Mouse (Mus musculus) skeletal muscle tissue, adult 2 months (tissue): ENCODE results near the gene Asprv1.

Source experiments
- DNase-seq: peaks from one replicate; pipeline ENCODE4 v3.0.0-alpha.2; 2012; ENCODE audit warnings: low read depth, low spot score

Asprv1 gene

GRCm38 (mm10) chr6:86627946-86628345, at the start of gene Asprv1:
Gene Asprv1 (plus strand): TSS chr6:86628164.
- no peak for DNase-seq

DNA sequence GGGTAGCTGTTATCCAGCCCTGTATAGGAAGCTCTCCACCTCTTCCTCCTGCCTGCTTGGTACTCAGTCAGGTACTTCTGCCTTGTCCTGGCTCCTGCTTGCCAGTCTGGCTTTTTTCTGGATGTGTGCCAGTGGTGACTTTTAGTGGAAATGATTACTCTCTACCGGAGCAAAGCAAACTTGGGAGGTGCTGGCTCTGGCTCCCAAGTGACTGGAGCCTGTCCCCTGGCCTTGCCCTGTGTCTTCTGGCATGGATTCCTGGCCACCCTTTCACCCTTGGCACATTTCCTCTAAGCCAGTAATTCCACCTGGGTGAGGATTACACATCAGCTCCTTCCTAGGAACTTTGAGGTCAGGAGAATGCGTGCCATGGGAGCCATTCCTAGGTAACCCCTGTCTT, 49.6 kb upstream of the Asprv1 start:
- DNase-seq = peak; percentile 57

GRCm38 (mm10) chr6:86579066-86579784, 48.7 kb upstream of the Asprv1 start:
- no peak for DNase-seq

GRCm38 (mm10) chr6:86579926-86580325, 48.0 kb upstream of the Asprv1 start:
- no peak for DNase-seq

DNA sequence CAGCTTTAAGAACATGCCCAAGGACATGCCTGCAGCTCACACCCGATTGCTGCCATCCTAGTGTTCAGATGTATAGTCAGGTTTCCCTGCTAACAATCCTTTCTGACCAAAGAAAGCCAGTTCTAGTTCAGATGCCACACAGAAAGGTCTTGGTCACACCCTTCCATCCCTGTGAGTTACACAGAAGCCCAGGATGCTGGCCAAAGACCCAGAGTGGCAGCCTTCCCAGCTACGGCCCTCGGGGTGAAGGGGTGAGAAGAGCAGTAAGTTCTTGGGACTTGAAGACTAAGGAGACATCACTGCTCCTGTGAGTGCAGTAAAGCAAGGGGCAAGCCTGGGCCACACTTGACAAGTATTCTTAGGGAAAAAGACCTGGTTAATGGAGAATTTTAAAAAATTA, 44.8 kb upstream of the Asprv1 start:
- no peak for DNase-seq

DNA sequence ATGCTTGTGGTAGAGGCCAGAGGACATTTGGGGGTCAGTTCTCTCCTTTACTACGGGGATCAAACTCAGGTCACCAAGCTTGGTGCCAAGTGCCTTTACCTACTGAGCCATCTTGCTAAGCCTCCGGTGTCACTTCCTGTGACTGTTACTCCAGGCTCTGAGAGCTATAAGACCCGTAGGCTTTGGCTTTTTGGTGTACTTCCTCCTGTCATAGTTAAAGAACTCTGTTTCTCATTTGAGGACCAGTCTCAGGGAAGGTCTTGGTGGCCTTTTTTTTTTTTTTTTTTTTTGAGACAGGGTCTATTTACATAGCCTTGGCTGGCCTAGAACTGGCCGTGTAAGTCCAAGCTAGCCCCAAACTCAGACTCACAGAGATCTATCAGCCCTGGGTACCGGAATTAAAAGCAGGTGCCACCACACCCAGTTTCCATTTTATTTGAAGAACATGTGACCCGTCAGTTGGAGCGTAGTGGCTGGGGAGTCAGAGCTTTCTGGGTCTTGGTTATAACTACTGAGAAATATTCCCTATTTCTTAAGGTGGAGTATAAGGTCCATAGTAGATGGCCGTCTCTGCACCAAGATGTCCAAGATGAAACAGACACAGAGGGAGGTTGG, 44.3 kb upstream of the Asprv1 start:
- no peak for DNase-seq

DNA sequence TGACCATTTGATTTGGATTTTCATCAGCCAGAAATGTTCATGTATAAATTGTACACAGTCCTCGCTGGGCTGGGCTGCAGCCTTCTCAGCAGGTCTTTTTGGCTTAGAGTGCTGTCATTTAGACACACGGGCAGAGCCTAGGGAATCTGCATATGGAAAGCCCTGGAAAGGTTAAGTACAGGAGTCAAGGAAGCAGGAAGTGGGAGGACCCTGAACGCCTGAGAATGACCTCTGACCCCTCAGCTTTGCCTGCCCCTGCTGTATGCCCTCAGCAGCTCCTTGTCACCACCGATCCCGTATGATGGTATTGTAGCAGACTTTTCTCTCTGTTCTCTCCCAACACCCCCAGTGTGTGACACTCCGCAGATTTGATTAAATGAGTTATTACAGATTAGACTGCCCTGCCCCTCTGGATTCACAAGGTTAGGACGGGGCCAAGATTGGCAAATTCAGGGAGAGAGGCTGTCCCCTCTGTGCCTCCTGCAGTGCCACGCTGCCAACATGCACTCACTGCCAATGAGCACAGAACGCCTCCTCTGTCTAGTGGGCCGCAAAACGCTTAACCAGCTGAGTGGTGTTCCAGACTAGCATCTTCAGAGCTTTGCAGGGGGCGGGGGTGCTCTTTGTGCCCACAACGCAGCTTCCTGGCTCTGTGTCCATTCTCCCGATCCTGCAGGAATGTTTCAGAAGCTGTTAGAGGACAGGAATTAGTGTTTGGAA, 43.5 kb upstream of the Asprv1 start:
- peak; percentile 67 for DNase-seq

DNA sequence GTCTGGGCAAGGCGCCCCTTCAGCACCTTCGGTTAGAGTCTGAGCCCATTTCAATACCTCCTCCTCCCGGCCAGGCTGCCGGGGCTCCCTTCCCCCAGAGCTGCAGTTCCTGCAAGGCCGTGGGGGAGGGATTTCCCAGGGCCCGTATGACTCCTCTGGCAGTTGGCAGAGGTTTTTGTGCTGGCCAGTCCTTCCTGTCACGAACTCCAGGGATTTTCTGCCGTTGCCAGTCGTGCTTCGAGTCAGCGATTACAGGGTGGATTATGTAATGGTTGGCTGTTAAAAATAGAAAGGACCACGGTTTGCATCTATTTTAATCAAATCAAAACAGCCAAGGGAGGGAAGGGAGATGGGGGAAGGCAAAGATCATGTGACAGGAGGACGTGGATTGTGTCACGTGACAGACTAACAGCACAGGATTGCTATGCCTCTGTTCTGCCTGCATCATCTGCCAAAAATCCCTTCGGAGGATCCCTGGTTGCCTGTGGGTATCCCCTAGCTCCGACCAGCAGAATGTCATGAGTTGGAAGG, 42.8 kb upstream of the Asprv1 start:
- peak; percentile 99 for DNase-seq

GRCm38 (mm10) chr6:86586070-86586469, 41.9 kb upstream of the Asprv1 start:
- no peak for DNase-seq

- no peak for DNase-seq
Measured at GRCm38 (mm10) chr6:86588429-86588828, 39.5 kb upstream of the Asprv1 start.

DNA sequence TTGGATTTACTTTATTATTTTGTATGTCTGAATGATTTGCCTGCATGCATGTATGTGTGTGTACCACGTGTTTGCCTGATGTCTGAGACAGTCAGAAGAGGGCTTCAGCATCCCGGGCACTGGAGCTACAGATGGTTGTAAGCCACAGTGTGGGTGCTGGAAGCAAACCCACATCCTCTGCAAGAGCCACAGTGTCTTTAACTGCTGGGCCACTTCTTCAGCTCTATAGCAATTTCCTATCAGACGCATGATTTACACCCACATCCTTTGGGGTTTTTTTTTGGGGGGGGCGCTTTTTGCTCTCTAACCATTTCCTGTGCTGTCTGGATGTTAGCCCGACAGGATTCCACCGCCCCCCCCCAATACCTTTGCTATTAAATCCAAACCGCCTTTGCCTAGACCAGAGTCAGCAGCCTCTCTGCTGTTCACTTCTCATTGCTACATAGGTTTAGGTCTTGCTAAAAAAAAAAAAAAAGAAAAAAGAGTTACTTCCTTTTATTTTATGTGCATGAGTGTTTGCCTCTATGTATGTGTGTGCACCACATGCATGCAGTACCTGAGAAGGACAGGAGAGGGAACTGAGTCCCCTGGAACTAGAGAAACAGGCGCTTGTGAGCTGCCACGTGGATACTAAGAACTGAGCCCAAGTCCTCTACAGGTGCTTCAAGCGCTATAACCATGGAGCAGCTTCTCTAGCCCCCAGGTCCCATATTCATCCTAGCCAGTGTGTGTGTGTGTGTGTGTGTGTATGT, 34.6 kb upstream of the Asprv1 start:
- no peak for DNase-seq

GRCm38 (mm10) chr6:86594636-86595035, 33.3 kb upstream of the Asprv1 start:
- DNase-seq = no peak

DNA sequence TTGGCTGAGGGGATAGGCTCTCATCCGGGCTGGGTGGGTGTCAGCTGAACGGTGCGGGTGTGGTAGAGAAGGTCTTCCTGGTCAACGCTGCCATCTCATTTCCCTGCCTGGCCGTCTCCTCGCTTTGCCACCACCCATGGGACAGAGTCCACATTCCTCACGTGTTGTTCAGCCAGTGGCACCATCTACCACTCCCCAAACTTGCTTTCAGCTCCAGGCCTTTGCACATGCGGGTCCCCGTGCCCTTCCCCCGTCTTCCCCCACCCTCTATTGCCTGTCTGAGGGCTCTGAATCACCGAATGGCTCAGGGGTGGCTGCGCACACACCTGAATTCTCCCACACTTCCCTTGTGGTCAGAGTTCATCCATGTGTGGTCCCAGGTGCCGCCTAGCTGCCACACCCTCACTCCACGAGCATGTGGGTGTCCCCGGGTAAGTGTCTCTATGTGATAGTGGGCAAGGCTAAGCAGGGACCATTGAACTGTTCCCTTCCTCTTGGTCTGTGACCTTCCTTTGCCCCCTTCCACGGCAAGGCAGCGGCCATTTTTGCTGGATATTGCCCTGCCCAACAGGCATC, 32.0 kb upstream of the Asprv1 start:
- no peak for DNase-seq

GRCm38 (mm10) chr6:86598742-86599193, 29.2 kb upstream of the Asprv1 start:
- DNase-seq = no peak

DNA sequence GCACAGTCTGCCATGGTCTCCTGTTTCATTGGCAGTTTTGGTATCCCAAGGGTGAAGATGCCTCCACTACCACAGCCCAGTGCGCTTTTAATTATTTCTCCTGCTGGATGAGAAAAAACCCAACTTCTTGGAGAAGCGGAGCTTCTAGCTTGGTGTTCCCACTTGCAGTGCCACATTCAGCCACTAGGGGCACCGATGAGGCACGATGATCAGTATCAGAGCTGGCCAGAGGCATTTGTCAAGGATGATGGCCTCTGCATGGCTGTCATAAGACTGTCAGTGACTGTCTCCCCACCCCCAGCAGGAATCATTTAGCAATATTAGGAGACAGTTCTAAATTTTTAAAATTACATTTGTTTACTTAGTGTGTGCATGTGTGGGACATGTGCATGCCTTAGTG, 28.8 kb upstream of the Asprv1 start:
- peak; percentile 57 for DNase-seq

DNA sequence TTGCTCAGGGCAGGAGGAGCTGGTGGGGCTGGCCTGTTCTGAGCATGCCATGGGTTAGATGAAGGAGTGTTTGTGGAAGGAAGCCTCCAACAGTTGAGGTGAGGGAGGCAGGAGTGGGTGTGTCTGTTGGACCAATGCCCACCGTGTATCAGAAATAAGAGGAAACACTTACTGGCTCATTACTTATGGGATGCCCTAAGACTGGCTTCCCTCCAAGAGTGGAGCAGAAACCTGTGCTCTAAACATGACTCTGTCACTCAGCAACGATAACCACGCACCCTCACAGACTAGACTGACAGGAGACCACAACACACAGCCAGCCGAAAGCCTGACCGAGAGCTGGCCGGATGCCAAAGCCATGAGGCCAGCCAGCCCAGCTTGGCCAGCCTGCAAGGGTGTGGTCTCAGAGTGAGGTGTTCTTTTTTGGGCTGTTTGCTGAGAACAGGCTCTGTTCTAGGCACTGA, 28.0 kb upstream of the Asprv1 start:
- peak; percentile 62 for DNase-seq

DNA sequence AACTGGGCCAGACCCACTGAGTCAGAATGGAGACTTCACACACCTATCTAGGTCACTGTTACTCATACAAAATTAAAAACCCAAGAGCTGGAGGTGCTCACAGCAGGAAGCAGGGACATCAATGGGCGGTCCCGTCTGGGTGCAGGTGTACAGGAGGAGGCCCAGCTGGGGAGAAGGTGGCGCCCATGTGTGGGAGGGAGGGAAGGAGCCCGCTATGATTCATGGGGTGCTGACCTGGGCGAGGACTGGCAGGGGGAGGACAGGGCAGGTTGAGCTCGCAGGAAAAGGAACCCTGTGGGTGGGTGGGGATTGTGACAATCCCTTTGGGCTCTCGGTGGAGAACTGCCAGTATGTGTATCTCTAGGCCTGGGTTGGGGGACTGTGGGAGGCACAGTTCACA, 22.7 kb upstream of the Asprv1 start:
- DNase-seq = no peak

DNA sequence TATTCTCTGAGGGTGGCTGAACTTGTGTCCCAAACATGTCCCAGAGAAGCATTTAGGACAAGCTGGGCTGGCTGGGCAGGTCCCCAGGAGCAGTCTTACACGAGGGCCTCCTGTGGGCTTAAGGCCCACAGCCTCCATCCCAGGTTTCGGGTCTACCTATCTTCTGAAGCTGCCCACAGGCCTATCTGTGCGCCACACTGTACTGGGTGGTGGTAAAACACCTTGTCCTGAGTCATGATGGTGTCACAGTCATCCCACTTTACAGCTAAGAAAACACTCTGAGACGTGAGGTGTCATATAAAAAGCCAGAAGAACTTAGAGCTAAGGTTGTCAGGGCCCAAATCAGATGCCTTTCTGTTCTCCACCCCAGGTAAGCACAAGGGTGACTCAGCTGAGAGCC, 21.7 kb upstream of the Asprv1 start:
- no peak for DNase-seq

GRCm38 (mm10) chr6:86607471-86607870, 20.5 kb upstream of the Asprv1 start:
- DNase-seq = no peak

DNA sequence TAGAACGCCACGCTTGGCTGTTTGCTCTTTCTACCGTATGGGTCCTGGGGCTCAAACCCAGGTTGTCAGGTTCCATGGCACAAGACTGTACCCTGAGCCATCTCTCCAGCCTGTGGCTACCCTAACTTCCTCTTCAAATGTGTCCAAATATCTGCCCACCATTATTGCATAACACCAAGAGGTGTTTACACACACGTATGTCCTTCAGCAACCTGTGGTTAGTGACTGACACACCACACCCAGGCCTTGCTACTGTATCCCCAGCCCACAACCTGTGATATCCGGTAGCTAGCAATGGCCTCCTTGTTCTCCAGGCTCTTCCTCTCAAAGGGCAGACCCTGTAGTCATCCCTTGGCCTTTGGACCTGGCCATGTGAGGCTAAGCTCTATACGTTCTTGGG, 18.7 kb upstream of the Asprv1 start:
- no peak for DNase-seq

DNA sequence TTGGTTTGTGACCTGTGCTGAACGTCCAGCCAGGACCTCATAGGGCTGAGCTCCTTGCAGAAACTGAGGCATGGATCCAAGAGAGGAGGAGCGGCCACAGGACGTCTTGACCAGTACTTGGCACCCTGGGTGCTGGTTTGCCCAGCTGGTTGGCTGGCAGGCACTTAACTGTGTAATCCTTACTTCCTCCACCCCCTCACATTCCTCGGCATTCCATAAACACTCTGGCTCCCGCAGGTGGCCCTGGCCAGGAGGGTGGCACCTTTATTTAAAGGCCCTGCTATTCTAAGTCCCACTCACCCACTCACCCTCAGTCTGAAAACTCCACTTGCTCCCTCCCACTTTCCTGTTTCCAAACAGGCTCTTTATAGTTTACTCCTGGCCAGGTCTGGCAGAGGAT, 17.2 kb upstream of the Asprv1 start:
- DNase-seq = peak; percentile 60
